Mouse (Mus musculus) ES-Bruce4 (cell line): ENCODE results near the gene Fastkd5. TPM values are rescaled to one million over a fixed set of nuclear protein-coding genes. Genes with fewer than 3 reads are reported as not detected.
A peak's percentile ranks its signal among the peaks of the same experiment; 100 is the strongest.
"Not testable (repeated sequence)": the region's sequence is repeated elsewhere in the genome, so short reads cannot be mapped to it uniquely, and the experiment has no call there.

Experiments used
- H3K27ac ChIP-seq: 2 replicates; pipeline ENCODE4 v1.5.1; 2012; ENCODE audit warnings: low read length, inconsistent platforms; ENCODE audit not compliant: insufficient read depth
- H3K27me3 ChIP-seq: 2 replicates; pipeline ENCODE4 v1.6.1; 2012; ENCODE audit warnings: mild to moderate bottlenecking, low read length, inconsistent platforms; ENCODE audit not compliant: control insufficient read depth, poor library complexity, insufficient read depth, severe bottlenecking
- H3K36me3 ChIP-seq: 2 replicates; pipeline ENCODE4 v1.6.1; 2012; ENCODE audit warnings: inconsistent platforms, mild to moderate bottlenecking, low read length, moderate library complexity; ENCODE audit not compliant: control insufficient read depth, poor library complexity, insufficient read depth, severe bottlenecking
- H3K4me1 ChIP-seq: one replicate; pipeline ENCODE4 v1.8.1; 2011; ENCODE audit warnings: low read length; ENCODE audit not compliant: control insufficient read depth, insufficient read depth
- H3K4me3 ChIP-seq: 2 replicates; pipeline ENCODE4 v1.5.1; 2011; ENCODE audit warnings: low read depth, mild to moderate bottlenecking, low read length
- H3K9ac ChIP-seq: 2 replicates; pipeline ENCODE4 v1.6.1; 2012; ENCODE audit warnings: low read depth, mild to moderate bottlenecking, inconsistent platforms; ENCODE audit not compliant: poor library complexity, severe bottlenecking
- H3K9me3 ChIP-seq: replicated peaks from 2 replicates; pipeline ENCODE4 v1.6.1; 2012; ENCODE audit warnings: mild to moderate bottlenecking, low read length, inconsistent platforms; ENCODE audit not compliant: control insufficient read depth, poor library complexity, insufficient read depth, severe bottlenecking
- CTCF ChIP-seq: IDR thresholded peaks from one replicate; pipeline ENCODE4 v1.8.1; 2011; ENCODE audit warnings: low read depth, low read length
- EP300 ChIP-seq: IDR thresholded peaks from 2 replicates; pipeline ENCODE4 v1.6.1; 2011; ENCODE audit warnings: low read depth, low read length; ENCODE audit not compliant: insufficient read depth
- POLR2A ChIP-seq: IDR thresholded peaks from one replicate; pipeline ENCODE4 v1.8.1; 2011; ENCODE audit warnings: low read length; ENCODE audit not compliant: insufficient read depth
- polyA plus RNA-seq: library from polyadenylated mRNA; stranded (reverse); fragments of >200 nt; gene quantifications from 2 replicates; pipeline ENCODE4 v1.2.4, GENCODE M21; 2011; ENCODE audit warnings: low read depth; ENCODE audit not compliant: missing spikeins, insufficient read depth, insufficient read length

Fastkd5 gene
- polyA plus RNA-seq, 1 experiment: 22.5 TPM

- H3K4me3 ChIP-seq: no peak overlapping the region
- TF ChIP-seq EP300: no peak
- no peak for TF ChIP-seq POLR2A
- TF ChIP-seq CTCF: no peak
- no peaks in the 10 kb centered on the region for H3K36me3 ChIP-seq
- H3K27me3 ChIP-seq: peaks cover 3% of the 10 kb centered on the region; the same call in 1 of the 2 replicates
- no peaks in the 10 kb centered on the region for H3K4me1 ChIP-seq
- H3K27ac ChIP-seq: no peak overlapping the region
- no peaks in the 10 kb centered on the region for H3K9me3 ChIP-seq
- H3K9ac ChIP-seq: no peak overlapping the region
Observed at GRCm38 (mm10) chr2:130577632-130578031, 52.2 kb downstream of the Fastkd5 start.

DNA sequence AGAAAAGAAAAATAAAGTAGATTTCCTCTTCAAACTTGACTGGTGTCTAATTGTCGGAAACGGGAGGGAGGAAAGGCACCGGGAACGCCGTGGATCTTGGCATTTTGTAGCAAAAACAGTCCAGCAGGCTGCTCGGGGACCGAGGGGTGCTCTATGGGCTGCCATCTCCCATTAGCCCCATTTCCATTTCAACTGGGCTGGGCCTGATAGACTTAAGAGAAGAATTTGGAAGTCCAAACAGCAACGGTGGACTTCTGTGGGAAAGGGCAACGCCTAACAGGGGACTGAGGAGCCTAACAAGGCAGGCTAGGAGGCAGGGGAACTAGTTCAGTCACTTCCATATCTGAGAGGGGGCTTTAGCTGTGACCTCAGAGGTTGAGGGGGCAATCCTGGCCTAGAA, 52.8 kb downstream of the Fastkd5 start:
- H3K4me1 ChIP-seq: no peaks in the 10 kb centered on the region
- no peaks in the 10 kb centered on the region for H3K9me3 ChIP-seq
- H3K4me3 ChIP-seq: no peak overlapping the region
- H3K9ac ChIP-seq: peak overlapping the region; percentile 48; the same call in 1 of the 2 replicates
- TF ChIP-seq CTCF (no peak), POLR2A (no peak), EP300 (no peak)
- H3K36me3 ChIP-seq: no peaks in the 10 kb centered on the region
- H3K27me3 ChIP-seq: peaks cover 3% of the 10 kb centered on the region; the same call in 1 of the 2 replicates
- H3K27ac ChIP-seq: no peak overlapping the region

GRCm38 (mm10) chr2:130576564-130576963, 53.3 kb downstream of the Fastkd5 start:
- H3K9ac ChIP-seq: peak overlapping the region; percentile 48; the same call in 1 of the 2 replicates
- not testable (repeated sequence) for H3K27ac ChIP-seq, H3K4me1 ChIP-seq, H3K36me3 ChIP-seq, H3K9me3 ChIP-seq, H3K27me3 ChIP-seq
- peak overlapping the region; percentile 59 for H3K4me3 ChIP-seq

GRCm38 (mm10) chr2:130575873-130576272, 54.0 kb downstream of the Fastkd5 start, which contains the start of gene Oxt:
TSS of gene Oxt (plus strand) at chr2:130576173.
- TF ChIP-seq EP300 (no peak), POLR2A (no peak), CTCF (no peak)
- Histone ChIP-seq H3K9me3 (no peaks in the 10 kb centered on the region), H3K27ac (no peak within 1 kb of the TSS), H3K36me3 (no peaks in the 10 kb centered on the region), H3K9ac (peak within 1 kb of the TSS; percentile 48; the same call in 1 of the 2 replicates), H3K4me1 (no peaks in the 10 kb centered on the region), H3K4me3 (peak within 1 kb of the TSS; percentile 59), H3K27me3 (peaks cover 3% of the 10 kb centered on the region; the same call in 1 of the 2 replicates)

DNA sequence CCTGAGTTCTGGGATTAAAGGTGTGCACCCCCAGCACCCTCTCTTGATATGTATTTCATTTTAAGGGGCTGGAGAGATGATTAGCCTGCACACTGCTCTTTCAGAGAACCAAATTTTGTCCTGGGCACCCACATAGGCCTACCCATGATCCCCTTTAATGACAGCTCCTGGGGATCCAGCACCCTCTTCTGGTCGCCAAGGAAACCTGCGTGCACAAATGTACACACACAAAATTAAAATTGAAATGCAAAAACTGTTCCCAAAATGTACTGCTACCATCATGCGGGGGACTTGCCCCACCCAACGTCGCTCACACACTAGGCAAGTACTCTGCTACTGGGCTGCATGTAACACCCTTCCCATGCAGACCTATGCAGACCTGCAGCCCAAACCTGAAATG, 54.9 kb downstream of the Fastkd5 start:
- no peaks in the 10 kb centered on the region for H3K36me3 ChIP-seq
- H3K9me3 ChIP-seq: no peaks in the 10 kb centered on the region
- no peaks in the 10 kb centered on the region for H3K27me3 ChIP-seq
- H3K9ac ChIP-seq: no peak overlapping the region
- no peak overlapping the region for H3K27ac ChIP-seq
- no peak overlapping the region for H3K4me3 ChIP-seq
- H3K4me1 ChIP-seq: no peaks in the 10 kb centered on the region
- TF ChIP-seq EP300 (no peak), CTCF (peak; percentile 34)

GRCm38 (mm10) chr2:130569926-130570325, 59.9 kb downstream of the Fastkd5 start:
- Histone ChIP-seq H3K9ac (no peak overlapping the region), H3K9me3 (no peaks in the 10 kb centered on the region), H3K4me3 (no peak overlapping the region), H3K4me1 (no peaks in the 10 kb centered on the region), H3K27ac (no peak overlapping the region), H3K27me3 (no peaks in the 10 kb centered on the region), H3K36me3 (peaks cover 5% of the 10 kb centered on the region)
- no peak for TF ChIP-seq EP300
- no peak for TF ChIP-seq POLR2A
- no peak for TF ChIP-seq CTCF
